Mouse (Mus musculus) T-helper 2 cell (primary cell): ENCODE measurements around the gene Hsdl1.

Source experiments
- in situ Hi-C: fragments of 300-600 bp; cut with MboI, MseI; formaldehyde crosslinking; loops from one replicate; pipeline ENCODE4 v1.15.1; 2025; ENCODE audit warnings: high pct_unique_total_duplicates

The Hsdl1 gene

DNA sequence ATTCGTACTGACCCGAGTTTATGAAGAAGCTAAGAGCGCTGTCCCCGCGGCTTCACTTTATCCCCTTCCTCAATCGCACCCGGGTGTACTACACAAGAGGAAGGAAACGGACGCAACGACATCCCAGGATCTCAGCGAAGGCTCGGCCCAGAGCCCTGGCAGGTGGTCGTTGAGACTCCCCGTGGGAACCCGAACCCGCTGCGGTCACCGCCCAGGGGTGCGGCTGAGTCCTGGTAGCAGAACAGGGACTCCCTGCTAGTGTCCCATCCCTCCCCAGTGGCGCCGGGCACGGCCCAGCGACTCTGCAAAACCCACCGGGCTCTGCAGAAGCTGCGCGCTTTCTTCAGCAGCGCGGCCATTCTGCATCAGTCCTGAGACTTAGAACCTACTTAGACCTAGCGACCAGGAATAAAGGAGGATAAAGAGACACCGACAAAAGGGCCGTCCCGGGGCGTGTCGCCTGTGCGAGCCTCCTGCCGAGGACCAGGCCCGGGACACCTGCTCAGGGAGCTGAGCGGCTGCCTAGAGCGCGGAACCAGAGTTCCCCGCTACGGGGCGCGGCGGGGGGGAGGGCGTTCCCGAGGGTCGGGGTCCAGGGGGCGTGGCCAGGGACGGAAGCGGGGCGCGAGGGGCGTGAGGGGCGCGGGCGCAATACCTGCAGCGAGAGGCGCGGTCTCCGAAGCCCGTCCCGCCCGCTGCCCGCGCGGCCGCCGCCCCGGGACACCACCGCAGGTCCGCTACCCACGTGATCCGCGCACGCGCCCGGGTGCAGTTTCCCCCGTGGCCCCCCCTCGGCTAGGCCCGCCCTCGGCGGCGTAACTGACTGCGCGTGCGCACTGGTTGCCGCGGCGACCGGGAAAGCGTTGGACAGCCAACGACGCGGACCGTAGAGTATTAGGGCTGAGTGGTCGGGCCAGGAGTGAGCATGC, at the start of gene Hsdl1, which contains the start of gene Dnaaf1:
Gene Hsdl1, minus strand, starts transcription at position 747 of the 929 bp plus-strand sequence.
Gene Dnaaf1, plus strand, starts transcription at position 799 of the 929 bp plus-strand sequence.
- in situ Hi-C loops, result loop anchor here (25.0 kb wide), 1 partner anchor 1013 kb away; the partner anchor contains the start of gene Gins2

- in situ Hi-C loops, result no loop called here
These were observed 48.8 kb upstream of the Hsdl1 start for GRCm38 (mm10) chr8:119623744-119624143.

GRCm38 (mm10) chr8:119623061-119623460, 48.1 kb upstream of the Hsdl1 start:
- in situ Hi-C loops, result no loop called here

DNA sequence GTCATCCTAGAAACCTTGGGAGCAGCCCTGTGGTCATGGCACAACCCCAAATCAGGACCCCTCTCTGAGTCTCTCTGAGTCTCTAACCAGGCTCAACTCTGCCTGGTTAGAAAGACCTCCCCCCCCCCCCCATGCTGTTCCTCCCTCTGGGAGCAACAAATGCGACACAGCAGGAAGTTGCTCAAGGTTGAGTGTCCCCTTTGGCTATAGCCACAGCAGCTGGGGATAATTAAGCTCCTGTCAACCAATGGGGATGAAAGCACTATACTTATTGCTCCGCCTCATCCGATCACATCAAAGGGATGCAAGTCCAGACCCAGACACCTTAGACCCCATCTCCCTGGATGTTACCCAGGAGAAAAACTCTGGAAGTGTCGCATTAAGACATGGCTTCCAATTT, 47.6 kb upstream of the Hsdl1 start:
- in situ Hi-C loops, result no loop called here

DNA sequence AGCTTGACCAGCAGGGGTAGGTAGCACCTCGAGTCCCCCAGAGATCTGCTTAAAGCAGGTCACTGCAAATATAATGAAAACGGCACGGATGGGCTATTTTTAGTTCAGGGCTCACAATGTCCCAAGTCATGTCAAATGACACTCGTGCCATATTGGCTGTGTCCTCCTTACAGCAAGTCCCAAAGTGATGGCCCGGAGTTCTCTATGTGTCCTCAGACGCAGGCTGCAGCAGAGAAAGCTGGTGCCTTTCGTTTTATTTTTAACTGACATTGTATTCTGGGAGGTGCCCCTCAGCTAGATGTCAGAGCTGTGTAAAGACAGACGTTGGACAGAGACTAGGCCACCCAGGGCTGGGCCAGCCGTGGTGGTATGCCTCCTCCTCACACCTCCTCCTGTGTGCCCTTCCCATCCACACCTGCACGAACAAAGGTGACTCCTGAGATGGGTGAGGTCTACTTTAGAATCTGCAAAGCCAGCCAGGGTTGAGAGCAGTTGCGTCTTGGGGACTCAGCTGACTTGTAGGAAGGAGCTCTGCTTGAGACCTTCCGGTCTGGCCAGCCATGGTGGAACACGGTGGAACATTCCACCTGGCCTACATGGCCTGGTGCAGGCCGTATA, 46.0 kb upstream of the Hsdl1 start:
- in situ Hi-C loops, result no loop called here

DNA sequence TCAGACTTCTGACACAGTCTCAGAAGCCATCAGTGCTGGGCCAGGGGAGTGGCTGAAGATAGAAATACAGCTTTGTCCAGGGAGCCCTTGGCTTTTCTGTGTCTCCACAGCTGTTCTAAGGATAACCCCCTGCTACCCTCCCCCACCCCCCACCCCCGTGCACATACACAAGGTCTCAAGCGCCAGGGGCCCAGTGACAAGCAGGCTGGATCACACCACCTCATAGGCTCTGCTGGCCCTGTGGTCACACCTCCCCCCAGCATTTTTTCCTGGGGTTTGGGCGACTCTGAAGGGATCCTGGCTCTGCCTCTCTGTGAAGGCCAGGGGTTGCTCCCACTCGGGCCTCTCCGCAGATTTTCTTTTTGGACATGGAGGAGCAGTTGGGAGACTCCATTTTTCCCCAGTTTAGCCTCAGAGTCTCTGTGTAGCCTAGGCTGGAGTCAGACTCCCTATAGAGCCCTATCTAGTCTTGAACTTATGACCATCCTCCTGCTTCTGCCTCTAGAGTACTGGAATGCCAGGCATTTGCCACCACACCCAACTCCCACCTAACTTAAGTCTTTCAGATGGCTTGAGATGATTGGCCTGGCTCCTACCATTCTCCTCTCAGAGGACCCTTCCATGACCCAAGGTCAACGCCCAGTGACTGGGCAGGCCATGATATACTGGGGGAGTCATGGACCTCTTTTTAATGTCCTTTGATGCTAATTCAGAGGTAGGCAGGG, 45.3 kb upstream of the Hsdl1 start:
- in situ Hi-C loops, result no loop called here

DNA sequence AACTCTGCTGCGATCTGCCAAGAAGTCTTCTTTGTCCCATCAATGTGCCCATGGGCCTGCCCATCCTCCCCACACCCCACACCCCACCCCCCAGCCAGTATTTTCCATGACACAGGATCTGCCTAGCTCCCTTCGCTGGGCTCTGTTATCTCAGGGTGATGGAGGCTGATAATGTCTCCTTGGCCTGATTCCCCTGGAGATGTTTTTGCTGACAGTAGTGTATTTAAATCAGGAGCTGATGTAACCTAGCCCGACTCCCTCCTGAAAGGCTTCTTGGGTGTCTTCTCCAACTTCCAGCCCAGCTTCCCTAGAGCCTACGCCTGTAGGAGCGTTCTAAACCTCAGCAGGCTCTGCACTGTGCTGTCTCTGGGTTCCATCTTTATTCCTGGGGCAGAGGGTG, 43.9 kb upstream of the Hsdl1 start:
- in situ Hi-C loops, result loop anchor here (10.0 kb wide), 1 partner anchor 184 kb away; the partner anchor contains the start of gene Osgin1

DNA sequence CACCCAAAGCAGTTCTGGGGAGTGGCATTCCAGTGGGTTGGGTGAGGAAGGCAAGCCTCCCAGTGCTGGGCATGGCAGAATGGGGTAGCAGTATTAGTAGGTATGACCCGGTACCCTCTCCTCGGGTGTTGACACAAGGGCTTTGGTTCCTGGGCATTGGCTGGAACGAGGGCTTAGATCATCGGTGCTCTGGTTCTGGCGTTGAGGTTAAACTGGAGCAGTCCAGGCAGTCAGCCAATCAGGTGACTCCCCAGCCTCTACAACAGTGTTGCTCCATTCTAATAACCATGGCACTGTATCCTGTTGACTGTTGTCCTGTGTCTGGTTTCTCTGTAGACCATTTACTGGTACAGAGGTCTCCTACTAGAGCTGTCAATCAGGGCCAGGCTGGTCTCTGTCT, 42.6 kb upstream of the Hsdl1 start:
- in situ Hi-C loops, result loop anchor here (10.0 kb wide), 1 partner anchor 183 kb away; the partner anchor contains the start of gene Osgin1

GRCm38 (mm10) chr8:119616811-119617210, 41.8 kb upstream of the Hsdl1 start:
- in situ Hi-C loops, result loop anchor here (10.0 kb wide), 1 partner anchor 182 kb away; the partner anchor contains the start of gene Osgin1

- in situ Hi-C loops, result loop anchor here (10.0 kb wide), 1 partner anchor 182 kb away; the partner anchor contains the start of gene Osgin1
These were observed 41.4 kb upstream of the Hsdl1 start for GRCm38 (mm10) chr8:119616358-119616757.

DNA sequence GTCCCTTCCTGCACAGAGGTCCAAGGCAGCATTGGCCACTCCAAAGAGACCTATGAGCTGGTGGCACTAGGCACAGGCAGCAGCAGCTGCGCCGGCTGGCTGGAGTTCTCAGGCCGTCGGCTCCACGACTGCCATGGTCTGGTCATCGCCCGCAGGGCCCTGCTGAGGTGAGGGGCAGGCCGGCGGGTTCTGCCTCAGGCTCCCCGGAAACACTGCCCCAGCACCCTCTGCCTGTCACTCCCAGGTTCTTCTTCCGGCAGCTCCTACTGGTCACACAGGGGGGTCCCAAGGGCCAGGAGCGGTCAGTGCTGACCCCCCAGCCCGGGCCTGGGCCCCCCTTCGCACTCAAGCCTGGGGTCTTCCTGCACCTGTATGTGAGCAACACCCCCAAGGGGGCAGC, 40.1 kb upstream of the Hsdl1 start:
- in situ Hi-C loops, result loop anchor here (10.0 kb wide), 1 partner anchor 180 kb away; the partner anchor contains the start of gene Osgin1

GRCm38 (mm10) chr8:119612471-119612870, 37.5 kb upstream of the Hsdl1 start, which contains the start of gene Adad2:
Gene Adad2 (plus strand): TSS chr8:119612747.
- in situ Hi-C loops, result loop anchor here (10.0 kb wide), 1 partner anchor 178 kb away; the partner anchor contains the start of gene Osgin1

GRCm38 (mm10) chr8:119606224-119606623, 31.2 kb upstream of the Hsdl1 start:
- in situ Hi-C loops, result loop anchor here (10.0 kb wide), 1 partner anchor 191 kb away; no protein-coding TSS in a partner anchor

DNA sequence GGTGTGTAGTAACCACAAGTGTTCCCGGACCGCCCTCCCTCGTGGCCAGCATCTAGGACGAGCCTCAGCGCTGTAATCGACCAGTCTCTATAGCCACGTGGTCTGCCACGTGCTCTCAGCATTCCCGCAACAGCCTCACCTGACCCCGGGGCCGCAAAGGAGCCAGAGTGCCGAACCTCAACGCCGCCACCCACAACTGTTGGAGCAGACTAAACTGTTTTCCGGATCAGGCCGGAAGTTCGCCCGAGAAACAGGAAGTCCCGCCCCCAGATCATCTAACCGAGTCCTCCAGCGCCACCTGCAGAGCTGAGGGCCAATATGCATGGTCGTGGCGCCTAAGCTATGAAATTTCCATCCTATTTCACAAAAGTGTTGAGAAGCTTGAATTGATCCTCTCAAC, 30.0 kb upstream of the Hsdl1 start, which contains the start of gene Taf1c:
Gene Taf1c, minus strand, starts transcription at position 227 of the 400 bp plus-strand sequence.
- in situ Hi-C loops, result loop anchor here (5.0 to 10.0 kb wide), 2 partner anchors 43 to 190 kb away; no protein-coding TSS in a partner anchor

DNA sequence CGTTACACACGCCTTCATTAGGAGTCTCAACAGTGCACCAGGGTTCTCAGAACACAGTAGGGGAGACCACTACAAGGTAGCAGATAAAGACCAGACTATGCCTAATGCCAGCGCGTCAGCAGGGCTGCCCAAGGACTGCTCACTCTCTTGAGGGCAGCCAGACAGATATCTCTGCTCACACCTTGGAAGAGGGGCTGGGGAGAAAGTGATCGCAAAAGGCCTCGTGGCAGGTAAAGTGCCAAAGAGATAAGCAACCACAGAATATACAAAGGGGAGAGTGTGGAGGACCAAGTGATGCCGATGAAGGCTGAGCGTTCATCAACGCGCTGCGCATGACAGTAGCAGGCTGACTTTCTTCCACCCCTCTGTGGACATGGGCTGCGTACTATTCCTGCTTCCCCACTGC, 29.4 kb upstream of the Hsdl1 start:
- in situ Hi-C loops, result loop anchor here (5.0 to 10.0 kb wide), 2 partner anchors 42 to 190 kb away; no protein-coding TSS in a partner anchor

- in situ Hi-C loops, result loop anchor here (5.0 to 10.0 kb wide), 2 partner anchors 41 to 189 kb away; no protein-coding TSS in a partner anchor
These were observed 28.8 kb upstream of the Hsdl1 start for GRCm38 (mm10) chr8:119603771-119604170.

DNA sequence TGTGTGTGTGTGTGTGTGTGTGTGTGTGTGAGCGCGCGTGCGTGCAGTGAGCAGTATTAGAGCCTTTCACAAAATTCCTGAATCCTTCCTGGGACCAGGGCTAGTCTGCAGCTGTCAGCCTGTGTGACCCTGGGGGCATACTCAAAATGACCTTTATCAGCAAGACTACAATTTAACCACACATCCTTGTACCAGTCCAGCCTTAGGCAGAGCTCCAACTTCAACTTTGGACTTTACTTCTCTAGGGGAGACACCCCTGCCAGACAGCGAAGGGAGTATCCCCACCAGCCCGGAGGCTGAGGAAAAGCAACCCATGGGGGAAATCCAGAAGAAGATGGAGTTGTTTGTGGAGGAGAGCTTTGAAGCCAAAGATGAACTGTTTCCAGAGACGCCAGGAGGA, 16.5 kb upstream of the Hsdl1 start:
- in situ Hi-C loops, result no loop called here

- in situ Hi-C loops, result no loop called here
These were observed 15.4 kb upstream of the Hsdl1 start for GRCm38 (mm10) chr8:119590348-119590747.

DNA sequence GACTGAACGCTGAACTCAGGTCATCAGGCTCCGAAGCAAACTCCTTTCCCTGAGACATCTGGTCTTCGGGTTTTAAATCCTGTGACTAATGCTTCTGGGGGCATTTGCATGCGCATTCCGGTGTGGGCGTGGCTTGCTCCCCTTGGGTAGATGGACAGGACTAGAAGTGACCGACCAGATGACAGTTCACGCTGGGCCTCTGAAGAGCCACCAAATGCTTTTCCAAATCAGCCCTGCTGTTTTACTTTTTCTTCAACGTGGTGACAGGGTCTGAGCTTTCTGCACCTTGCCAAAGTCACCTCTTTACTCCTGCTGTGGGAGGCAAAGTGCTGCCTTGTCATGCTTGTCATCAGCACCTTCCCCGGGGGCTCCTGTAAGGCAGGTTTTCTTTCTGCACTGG, 13.9 kb upstream of the Hsdl1 start:
- in situ Hi-C loops, result no loop called here

GRCm38 (mm10) chr8:119588321-119588720, 13.3 kb upstream of the Hsdl1 start:
- in situ Hi-C loops, result no loop called here

DNA sequence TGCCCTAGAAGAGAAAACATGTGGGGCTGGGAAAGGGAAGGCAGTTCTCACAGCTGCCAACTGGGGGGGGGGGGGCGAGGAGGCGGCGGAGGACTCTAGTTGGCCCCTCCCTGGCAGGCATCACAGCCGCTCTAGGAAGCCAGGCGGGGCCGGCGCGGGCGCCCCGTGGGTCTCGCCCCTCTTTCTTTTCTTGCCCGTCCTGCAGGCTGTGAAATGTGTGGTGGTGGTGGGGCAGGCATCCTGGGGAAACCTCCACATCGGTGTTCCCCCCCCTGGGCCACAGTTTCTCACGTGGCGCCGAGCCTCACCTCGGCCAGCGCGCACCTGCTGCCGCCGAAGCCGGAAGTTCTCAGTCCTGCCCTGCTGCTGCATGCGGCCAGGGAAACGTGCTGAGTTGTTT, 10.9 kb upstream of the Hsdl1 start:
- in situ Hi-C loops, result no loop called here
